Mouse (Mus musculus) stomach, embryonic 16.5 days (tissue): Measurements from ENCODE around the gene Kap. TPM values are rescaled to one million over a fixed set of nuclear protein-coding genes. Genes with fewer than 3 reads are reported as not detected.
"Not testable (repeated sequence)": the region's sequence is repeated elsewhere in the genome, so short reads cannot be mapped to it uniquely, and the experiment has no call there.

ENCODE experiments used
- ATAC-seq: fragments of 200-750 bp; cut with Nextera tagmentation; 2 replicates; pipeline ENCODE4 v1.8.0; 2017; ENCODE audit warnings: moderate number of reproducible peaks, moderate TSS enrichment; ENCODE audit not compliant: insufficient read depth, low FRiP score
- H3K27ac ChIP-seq: fragments of 300-500 bp; sonication (generic); 2 replicates; pipeline ENCODE4 v1.5.1; 2014; ENCODE audit warnings: low read length
- H3K27me3 ChIP-seq: fragments of 300-500 bp; sonication (generic); 2 replicates; pipeline ENCODE4 v1.6.1; 2014; ENCODE audit warnings: low read length, control low read depth, mixed read lengths; ENCODE audit not compliant: control insufficient read depth, insufficient read depth
- H3K36me3 ChIP-seq: fragments of 300-500 bp; sonication (generic); 2 replicates; pipeline ENCODE4 v1.6.1; 2014; ENCODE audit warnings: low read length; ENCODE audit not compliant: control insufficient read depth, insufficient read depth
- H3K4me1 ChIP-seq: fragments of 300-500 bp; sonication (generic); 2 replicates; pipeline ENCODE4 v1.6.1; 2014; ENCODE audit warnings: low read length, control low read depth, mixed read lengths; ENCODE audit not compliant: control insufficient read depth, insufficient read depth
- H3K4me2 ChIP-seq: fragments of 300-500 bp; sonication (generic); 2 replicates; pipeline ENCODE4 v1.6.1; 2014; ENCODE audit warnings: low read depth, low read length, mixed read lengths
- H3K4me3 ChIP-seq: fragments of 300-500 bp; sonication (generic); replicated peaks from 2 replicates; pipeline ENCODE4 v1.5.1; 2014; ENCODE audit warnings: mild to moderate bottlenecking, low read length
- H3K9ac ChIP-seq: fragments of 300-500 bp; sonication (generic); 2 replicates; pipeline ENCODE4 v1.6.1; 2014; ENCODE audit warnings: low read length
- H3K9me3 ChIP-seq: fragments of 300-500 bp; sonication (generic); replicated peaks from 2 replicates; pipeline ENCODE4 v1.6.1; 2016; ENCODE audit warnings: low read length, control low read depth; ENCODE audit not compliant: control insufficient read depth
- WGBS: fragments of 180-500 bp; shearing (Covaris S2); extraction: QIAGEN DNeasy Blood & Tissue Kit; methylation state at CpG from one replicate; pipeline ENCODE4 v1.1.7; 2014; 5-methylcytosine and 5-hydroxymethylcytosine counted together
- polyA plus RNA-seq: library from polyadenylated mRNA; unstranded; fragments of >200 nt; fragmentation: Nextera tagmentation; extraction: Ambion mirVana; gene quantifications from 2 replicates; pipeline ENCODE4 v1.2.1, GENCODE M21; 2015

The Kap gene
- polyA plus RNA-seq, 1 experiment from 2014 or later, result not detected

DNA sequence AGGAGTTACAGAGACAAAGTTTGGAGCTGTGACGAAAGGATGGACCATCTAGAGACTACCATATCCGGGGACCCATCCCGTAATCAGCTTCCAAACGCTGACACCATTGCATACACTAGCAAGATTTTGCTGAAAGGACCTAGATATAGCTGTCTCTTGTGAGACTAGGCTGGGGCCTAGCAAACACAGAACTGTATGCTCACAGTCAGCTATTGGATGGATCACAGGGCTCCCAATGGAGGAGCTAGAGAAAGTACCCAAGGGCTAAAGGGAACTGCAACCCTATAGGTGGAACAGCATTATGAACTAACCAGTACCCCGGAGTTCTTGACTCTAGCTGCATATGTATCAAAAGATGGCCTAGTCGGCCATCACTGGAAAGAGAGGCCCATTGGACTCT is 4.7 kb downstream of the Kap start:
- 83% methylated on average over 6 of the region's 6 CpGs for WGBS
- not testable (repeated sequence) for ATAC-seq, H3K9ac ChIP-seq, H3K9me3 ChIP-seq, H3K4me1 ChIP-seq, H3K27ac ChIP-seq, H3K4me2 ChIP-seq, H3K27me3 ChIP-seq, H3K36me3 ChIP-seq, H3K4me3 ChIP-seq

DNA sequence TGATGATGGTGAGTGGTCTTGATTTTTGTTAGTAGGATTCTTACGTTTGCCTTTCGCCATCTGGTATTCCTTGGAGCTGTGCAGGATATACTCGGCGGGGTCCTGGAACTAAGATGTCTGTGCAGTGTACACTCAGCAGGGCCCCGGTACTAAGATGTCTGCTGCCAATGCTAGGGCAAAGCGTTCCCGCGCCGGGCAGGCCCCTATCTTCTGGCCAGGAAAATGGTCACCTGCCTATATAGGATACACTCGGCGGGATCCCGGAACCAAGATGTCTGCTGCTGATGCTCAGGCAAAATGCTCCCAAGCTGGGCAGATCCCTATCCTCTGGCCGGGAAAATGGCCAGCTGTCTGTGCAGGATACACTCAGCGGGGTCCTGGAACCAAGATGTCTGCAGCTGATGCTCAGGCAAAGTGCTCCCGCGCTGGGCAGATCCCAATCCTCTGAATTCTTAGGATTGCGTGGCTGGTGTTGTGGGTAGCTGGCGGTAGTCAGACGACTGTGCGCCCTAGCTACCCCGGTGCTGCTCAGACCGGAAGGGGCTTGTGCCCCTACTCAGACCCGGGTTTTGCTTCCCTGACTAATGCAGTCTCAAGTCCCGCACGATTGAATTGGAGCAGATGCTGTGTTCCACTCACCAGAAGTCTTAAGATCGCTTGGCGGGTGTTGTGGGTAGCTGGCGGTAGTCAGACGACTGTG is 15.1 kb downstream of the Kap start:
- H3K4me1 ChIP-seq, H3K4me2 ChIP-seq, H3K27ac ChIP-seq, H3K4me3 ChIP-seq, ATAC-seq, H3K36me3 ChIP-seq, H3K9me3 ChIP-seq, H3K9ac ChIP-seq, H3K27me3 ChIP-seq: not testable (repeated sequence)
- 84% methylated on average over 29 of the region's 29 CpGs for WGBS

GRCm38 (mm10) chr6:133812342-133812741 is 41.2 kb downstream of the Kap start:
- H3K9ac ChIP-seq, result no peak overlapping the region
- H3K9me3 ChIP-seq, result no peaks in the 10 kb centered on the region
- no peak overlapping the region for H3K27ac ChIP-seq
- no peaks in the 10 kb centered on the region for H3K4me1 ChIP-seq
- no peaks in the 10 kb centered on the region for H3K36me3 ChIP-seq
- H3K4me3 ChIP-seq, result no peak overlapping the region
- no peaks in the 10 kb centered on the region for H3K27me3 ChIP-seq
- 52% methylated on average over 1 of the region's 1 CpGs for WGBS
- ATAC-seq, result no peak
- no peak overlapping the region for H3K4me2 ChIP-seq

Other genes with a start within 250 kb of the Kap start
- 10.4 and 13.9 TPM in 2 replicates for gene Etv6, start 181.9 kb upstream of the Kap start, polyA plus RNA-seq